Mouse (Mus musculus): Measurements from ENCODE around the gene C030005K15Rik. TPM values are rescaled to one million over a fixed set of nuclear protein-coding genes. Genes with fewer than 3 reads are reported as not detected.

The C030005K15Rik gene
- total and polyA plus RNA-seq, 3 experiments, result not detected

DNA sequence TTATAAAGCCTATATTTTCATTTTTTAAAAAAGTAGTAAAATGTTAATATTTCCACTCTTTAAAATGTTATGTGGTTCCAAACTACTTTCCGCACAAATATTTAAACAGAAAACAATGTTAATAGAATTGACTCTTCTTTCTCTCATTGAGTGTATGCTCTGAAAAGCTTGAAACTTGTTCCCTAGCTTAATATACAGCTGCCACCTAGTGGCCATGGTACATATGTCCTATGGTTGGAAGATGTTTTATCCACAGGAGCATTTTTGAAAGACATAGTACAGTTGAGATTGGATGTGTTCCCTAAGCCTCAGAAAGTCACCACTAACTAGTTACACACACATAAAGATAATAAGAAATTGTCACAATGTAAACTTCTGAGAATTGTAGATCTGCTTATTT lies 22.0 kb downstream of the C030005K15Rik start:
- TF ChIP-seq GATA1 (IDR thresholded peaks at IDR 0.05; ENCODE audit: borderline replicate concordance, low read length), result no peak
- TF ChIP-seq TAL1 (conservative IDR thresholded peaks at IDR 0.05; ENCODE audit: low read depth, low read length), result no peak
- no peak for TF ChIP-seq CTCF (IDR thresholded peaks at IDR 0.05; ENCODE audit: low read depth, low read length)
- TF ChIP-seq POLR2AphosphoS5 (IDR thresholded peaks at IDR 0.05; ENCODE audit: insufficient replicate concordance, low read depth, low read length), result no peak
- no peak for TF ChIP-seq GATA2 (IDR thresholded peaks at IDR 0.05; ENCODE audit: borderline replicate concordance, low read depth, low read length)
- no peak for ATAC-seq (ENCODE audit: extremely low read depth, insufficient number of reproducible peaks, low FRiP score, poor library complexity, severe bottlenecking)
- Histone ChIP-seq H3K4me1 (ENCODE audit: insufficient read depth, low read depth, low read length) (no peaks in the 10 kb centered on the region), H3K36me3 (replicated peaks) (no peaks in the 10 kb centered on the region), H3K27me3 (ENCODE audit: insufficient read depth, low read length) (no peaks in the 10 kb centered on the region), H3K9me3 (replicated peaks) (no peaks in the 10 kb centered on the region), H3K4me3 (ENCODE audit: low read depth, low read length) (no peak overlapping the region)
- no peak for DNase-seq (ENCODE audit: low spot score)

DNA sequence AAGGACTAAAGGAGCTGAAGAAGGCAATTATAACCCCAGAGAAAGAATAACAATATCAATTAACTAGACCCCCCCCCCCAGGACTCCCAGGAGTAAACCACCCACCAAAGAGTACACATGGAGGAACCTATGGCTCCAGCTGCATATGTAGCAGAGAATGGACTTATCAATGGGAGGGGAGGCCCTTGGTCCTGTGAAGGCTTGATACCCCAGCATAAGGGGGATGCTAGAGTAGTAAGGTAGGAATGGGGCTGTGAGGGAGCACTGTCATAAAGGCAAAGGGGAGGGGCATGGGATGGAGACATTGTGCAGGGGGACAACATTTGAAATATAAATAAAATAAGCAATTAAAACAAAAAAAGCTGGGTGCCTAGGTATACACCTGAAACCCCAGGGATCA lies 24.2 kb downstream of the C030005K15Rik start:
- Histone ChIP-seq H3K4me3 (ENCODE audit: low read depth, low read length) (no peak overlapping the region), H3K4me1 (ENCODE audit: insufficient read depth, low read depth, low read length) (no peaks in the 10 kb centered on the region), H3K36me3 (replicated peaks) (no peaks in the 10 kb centered on the region), H3K9me3 (replicated peaks) (no peaks in the 10 kb centered on the region), H3K27me3 (ENCODE audit: insufficient read depth, low read length) (no peaks in the 10 kb centered on the region)
- ATAC-seq (ENCODE audit: extremely low read depth, insufficient number of reproducible peaks, low FRiP score, poor library complexity, severe bottlenecking), result no peak
- no peak for DNase-seq (ENCODE audit: low spot score)
- TF ChIP-seq TAL1 (conservative IDR thresholded peaks at IDR 0.05; ENCODE audit: low read depth, low read length) (no peak), CTCF (IDR thresholded peaks at IDR 0.05; ENCODE audit: low read depth, low read length) (no peak), POLR2AphosphoS5 (IDR thresholded peaks at IDR 0.05; ENCODE audit: insufficient replicate concordance, low read depth, low read length) (no peak), GATA2 (IDR thresholded peaks at IDR 0.05; ENCODE audit: borderline replicate concordance, low read depth, low read length) (no peak), GATA1 (IDR thresholded peaks at IDR 0.05; ENCODE audit: borderline replicate concordance, low read length) (no peak)

DNA sequence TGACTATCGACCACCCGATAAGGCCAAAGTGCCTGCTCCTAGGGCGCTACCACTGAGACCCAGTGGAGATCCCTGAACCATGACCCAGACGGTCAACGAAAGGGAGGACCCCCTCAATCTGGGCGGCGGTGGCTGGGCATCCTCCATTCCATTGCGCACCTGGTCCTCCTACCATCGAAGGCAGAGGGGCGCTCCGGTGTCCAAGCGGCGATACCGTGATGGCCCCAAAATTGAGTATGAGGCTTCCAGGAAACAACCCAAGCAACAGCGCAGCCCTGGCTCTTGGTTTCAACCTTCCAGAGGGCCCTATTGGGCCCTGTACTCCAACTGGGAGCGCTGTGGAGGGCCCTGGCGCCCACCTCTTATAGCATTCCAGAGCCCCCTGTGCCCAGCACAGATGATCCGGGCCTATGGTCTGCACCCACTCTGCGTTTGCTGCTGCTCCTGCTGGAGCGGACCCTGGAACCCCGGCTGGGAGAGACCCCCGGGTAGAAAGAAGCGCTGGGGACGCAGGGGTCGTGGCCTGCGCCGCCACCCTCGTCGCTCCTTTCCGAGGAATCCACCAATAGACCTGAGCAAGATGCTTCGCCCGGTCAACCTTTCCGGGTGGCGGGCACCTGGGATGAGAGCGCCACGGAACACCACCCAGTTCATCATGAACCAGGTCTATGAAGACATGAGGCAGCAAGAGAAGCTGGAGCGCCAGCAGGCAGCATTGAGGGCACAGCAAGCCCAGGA lies 33.0 kb downstream of the C030005K15Rik start:
- no peak for DNase-seq (ENCODE audit: low spot score)
- no peak overlapping the region; the same call in 1 of the 2 replicates for H3K4me3 ChIP-seq (ENCODE audit: low read depth, low read length)
- peaks cover 23% of the 10 kb centered on the region for H3K9me3 ChIP-seq (replicated peaks)
- ATAC-seq (ENCODE audit: extremely low read depth, insufficient number of reproducible peaks, low FRiP score, poor library complexity, severe bottlenecking), result no peak
- H3K4me1 ChIP-seq (ENCODE audit: insufficient read depth, low read depth, low read length), result no peaks in the 10 kb centered on the region
- H3K36me3 ChIP-seq (replicated peaks), result no peaks in the 10 kb centered on the region
- TF ChIP-seq CTCF (IDR thresholded peaks at IDR 0.05; ENCODE audit: low read depth, low read length), result no peak
- no peak for TF ChIP-seq GATA2 (IDR thresholded peaks at IDR 0.05; ENCODE audit: borderline replicate concordance, low read depth, low read length)
- TF ChIP-seq GATA1 (IDR thresholded peaks at IDR 0.05; ENCODE audit: borderline replicate concordance, low read length), result no peak
- TF ChIP-seq POLR2AphosphoS5 (IDR thresholded peaks at IDR 0.05; ENCODE audit: insufficient replicate concordance, low read depth, low read length), result no peak
- no peak for TF ChIP-seq TAL1 (conservative IDR thresholded peaks at IDR 0.05; ENCODE audit: low read depth, low read length)
- no peaks in the 10 kb centered on the region for H3K27me3 ChIP-seq (ENCODE audit: insufficient read depth, low read length)

DNA sequence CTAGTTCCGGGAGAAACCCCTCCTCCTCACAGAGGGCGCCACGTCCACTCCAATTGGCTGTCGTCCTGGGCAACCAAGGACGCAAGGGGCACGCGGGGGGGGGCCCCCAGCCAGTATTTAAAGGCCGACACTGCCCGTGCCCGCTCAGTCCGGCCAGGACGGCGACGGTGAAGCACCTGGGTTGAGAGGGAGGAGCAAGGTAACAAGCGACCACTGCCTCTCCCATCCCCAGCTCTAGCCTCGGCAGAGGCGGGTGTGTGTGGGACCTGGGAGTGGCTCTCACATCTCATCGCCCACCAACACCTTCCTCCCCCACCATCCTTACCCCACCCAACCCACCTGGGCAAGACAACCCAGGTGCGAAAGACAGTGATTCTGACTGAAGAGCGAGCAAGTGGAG lies 33.6 kb downstream of the C030005K15Rik start, which contains the start of gene Ccer1:
TSS of gene Ccer1 (plus strand) at position 147 of the 400 bp plus-strand sequence.
- ATAC-seq (ENCODE audit: extremely low read depth, insufficient number of reproducible peaks, low FRiP score, poor library complexity, severe bottlenecking), result no peak
- Histone ChIP-seq H3K27me3 (ENCODE audit: insufficient read depth, low read length) (no peaks in the 10 kb centered on the region), H3K4me1 (ENCODE audit: insufficient read depth, low read depth, low read length) (no peaks in the 10 kb centered on the region), H3K36me3 (replicated peaks) (no peaks in the 10 kb centered on the region), H3K4me3 (ENCODE audit: low read depth, low read length) (no peak within 1 kb of the TSS; the same call in 1 of the 2 replicates), H3K9me3 (replicated peaks) (peaks cover 23% of the 10 kb centered on the region)
- no peak for TF ChIP-seq GATA2 (IDR thresholded peaks at IDR 0.05; ENCODE audit: borderline replicate concordance, low read depth, low read length)
- TF ChIP-seq TAL1 (conservative IDR thresholded peaks at IDR 0.05; ENCODE audit: low read depth, low read length), result no peak
- TF ChIP-seq CTCF (IDR thresholded peaks at IDR 0.05; ENCODE audit: low read depth, low read length), result no peak
- no peak for TF ChIP-seq POLR2AphosphoS5 (IDR thresholded peaks at IDR 0.05; ENCODE audit: insufficient replicate concordance, low read depth, low read length)
- TF ChIP-seq GATA1 (IDR thresholded peaks at IDR 0.05; ENCODE audit: borderline replicate concordance, low read length), result no peak
- no peak for DNase-seq (ENCODE audit: low spot score)

DNA sequence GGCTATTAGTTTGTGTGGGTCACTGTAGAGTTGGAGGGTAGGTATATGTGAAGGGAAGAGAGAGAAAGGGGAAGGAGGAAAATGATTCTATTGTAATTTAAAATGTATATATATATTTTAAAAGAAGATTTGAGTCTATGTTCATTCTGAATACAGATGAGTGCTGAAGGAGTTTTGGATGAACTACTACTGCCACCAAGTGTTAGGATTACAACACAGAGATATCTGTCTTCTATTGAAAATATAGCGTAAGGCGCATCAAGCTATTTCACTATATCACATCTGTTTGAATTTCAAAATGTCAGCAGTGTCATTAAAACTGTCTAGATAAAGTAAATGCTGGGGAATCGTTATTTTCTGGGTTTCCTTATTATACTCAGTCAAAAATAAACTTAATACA lies 37.1 kb downstream of the C030005K15Rik start:
- TF ChIP-seq CTCF (IDR thresholded peaks at IDR 0.05; ENCODE audit: low read depth, low read length) (no peak), GATA2 (IDR thresholded peaks at IDR 0.05; ENCODE audit: borderline replicate concordance, low read depth, low read length) (no peak), POLR2AphosphoS5 (IDR thresholded peaks at IDR 0.05; ENCODE audit: insufficient replicate concordance, low read depth, low read length) (no peak), GATA1 (IDR thresholded peaks at IDR 0.05; ENCODE audit: borderline replicate concordance, low read length) (no peak), TAL1 (conservative IDR thresholded peaks at IDR 0.05; ENCODE audit: low read depth, low read length) (no peak)
- ATAC-seq (ENCODE audit: extremely low read depth, insufficient number of reproducible peaks, low FRiP score, poor library complexity, severe bottlenecking) (no peak), DNase-seq (ENCODE audit: low spot score) (no peak)
- H3K4me1 ChIP-seq (ENCODE audit: insufficient read depth, low read depth, low read length), result no peaks in the 10 kb centered on the region
- H3K4me3 ChIP-seq (ENCODE audit: low read depth, low read length), result no peak overlapping the region
- H3K27me3 ChIP-seq (ENCODE audit: insufficient read depth, low read length), result no peaks in the 10 kb centered on the region
- H3K9me3 ChIP-seq (replicated peaks), result peaks cover 21% of the 10 kb centered on the region
- no peaks in the 10 kb centered on the region for H3K36me3 ChIP-seq (replicated peaks)

DNA sequence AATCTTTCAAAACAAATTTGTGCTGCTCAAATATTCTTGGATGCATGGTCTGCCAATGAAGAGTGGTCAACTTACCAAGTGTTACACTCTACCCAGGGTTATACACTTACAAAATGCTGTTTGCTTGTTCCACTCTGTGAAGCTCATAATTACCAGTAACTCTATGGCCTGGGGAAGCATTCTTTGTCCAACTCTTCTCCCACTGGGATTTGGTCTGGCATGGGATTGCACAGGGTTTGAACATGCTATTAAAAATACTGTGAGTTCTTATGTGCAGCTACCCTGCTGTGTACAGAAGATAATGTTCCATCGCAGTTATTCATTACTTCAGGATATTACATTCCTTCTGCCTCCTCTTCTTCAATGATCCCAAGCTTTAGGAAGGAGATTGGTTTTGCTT lies 39.4 kb downstream of the C030005K15Rik start:
- H3K9me3 ChIP-seq (replicated peaks), result peaks cover 3% of the 10 kb centered on the region; the same call in 1 of the 2 replicates
- no peaks in the 10 kb centered on the region for H3K4me1 ChIP-seq (ENCODE audit: insufficient read depth, low read depth, low read length)
- H3K36me3 ChIP-seq (replicated peaks), result no peaks in the 10 kb centered on the region
- DNase-seq (ENCODE audit: low spot score) (no peak), ATAC-seq (ENCODE audit: extremely low read depth, insufficient number of reproducible peaks, low FRiP score, poor library complexity, severe bottlenecking) (no peak)
- no peak overlapping the region for H3K4me3 ChIP-seq (ENCODE audit: low read depth, low read length)
- H3K27me3 ChIP-seq (ENCODE audit: insufficient read depth, low read length), result no peaks in the 10 kb centered on the region
- TF ChIP-seq POLR2AphosphoS5 (IDR thresholded peaks at IDR 0.05; ENCODE audit: insufficient replicate concordance, low read depth, low read length), result no peak
- no peak for TF ChIP-seq TAL1 (conservative IDR thresholded peaks at IDR 0.05; ENCODE audit: low read depth, low read length)
- no peak for TF ChIP-seq GATA2 (IDR thresholded peaks at IDR 0.05; ENCODE audit: borderline replicate concordance, low read depth, low read length)
- no peak for TF ChIP-seq GATA1 (IDR thresholded peaks at IDR 0.05; ENCODE audit: borderline replicate concordance, low read length)
- TF ChIP-seq CTCF (IDR thresholded peaks at IDR 0.05; ENCODE audit: low read depth, low read length), result no peak

All from G1E (cell line).